Mouse (Mus musculus) embryonic facial prominence, embryonic 15.5 days (tissue): ENCODE results near the gene Nod1. TPM values are rescaled to one million over a fixed set of nuclear protein-coding genes. Genes with fewer than 3 reads are reported as not detected.

Source experiments
- ATAC-seq: fragments of 200-750 bp; cut with Nextera tagmentation; 2 replicates; pipeline ENCODE4 v1.8.0; 2017; ENCODE audit warnings: low read depth, moderate TSS enrichment; ENCODE audit not compliant: insufficient number of reproducible peaks, low FRiP score, low TSS enrichment
- H3K27ac ChIP-seq: fragments of 300-500 bp; sonication (generic); replicated peaks from 2 replicates; pipeline ENCODE4 v1.5.1; 2015; ENCODE audit warnings: mild to moderate bottlenecking, inconsistent platforms
- H3K27me3 ChIP-seq: fragments of 300-500 bp; sonication (generic); 2 replicates; pipeline ENCODE4 v1.6.1; 2015; ENCODE audit warnings: inconsistent platforms
- H3K36me3 ChIP-seq: fragments of 300-500 bp; sonication (generic); 2 replicates; pipeline ENCODE4 v1.6.1; 2015; ENCODE audit warnings: mild to moderate bottlenecking, inconsistent platforms
- H3K4me1 ChIP-seq: fragments of 300-500 bp; sonication (generic); 2 replicates; pipeline ENCODE4 v1.6.1; 2015; ENCODE audit warnings: inconsistent platforms
- H3K4me2 ChIP-seq: fragments of 300-500 bp; sonication (generic); replicated peaks from 2 replicates; pipeline ENCODE4 v1.6.1; 2015; ENCODE audit warnings: mild to moderate bottlenecking, inconsistent platforms
- H3K4me3 ChIP-seq: fragments of 300-500 bp; sonication (generic); replicated peaks from 2 replicates; pipeline ENCODE4 v1.5.1; 2015; ENCODE audit warnings: mild to moderate bottlenecking, inconsistent platforms
- H3K9ac ChIP-seq: fragments of 300-500 bp; sonication (generic); 2 replicates; pipeline ENCODE4 v1.6.1; 2015; ENCODE audit warnings: inconsistent platforms
- H3K9me3 ChIP-seq: fragments of 300-500 bp; sonication (generic); replicated peaks from 2 replicates; pipeline ENCODE4 v1.6.1; 2016; ENCODE audit warnings: inconsistent platforms
- WGBS: fragments of 180-500 bp; shearing (Covaris S2); methylation state at CpG from one replicate; pipeline ENCODE4 v1.1.7; 2015; 5-methylcytosine and 5-hydroxymethylcytosine counted together
- polyA plus RNA-seq: library from polyadenylated mRNA; unstranded; fragments of >200 nt; fragmentation: Nextera tagmentation; extraction: Ambion mirVana; gene quantifications from 2 replicates; pipeline ENCODE4 v1.2.1, GENCODE M21; 2015

The Nod1 gene
- polyA plus RNA-seq, 1 experiment from 2014 or later: 10.6 TPM

DNA sequence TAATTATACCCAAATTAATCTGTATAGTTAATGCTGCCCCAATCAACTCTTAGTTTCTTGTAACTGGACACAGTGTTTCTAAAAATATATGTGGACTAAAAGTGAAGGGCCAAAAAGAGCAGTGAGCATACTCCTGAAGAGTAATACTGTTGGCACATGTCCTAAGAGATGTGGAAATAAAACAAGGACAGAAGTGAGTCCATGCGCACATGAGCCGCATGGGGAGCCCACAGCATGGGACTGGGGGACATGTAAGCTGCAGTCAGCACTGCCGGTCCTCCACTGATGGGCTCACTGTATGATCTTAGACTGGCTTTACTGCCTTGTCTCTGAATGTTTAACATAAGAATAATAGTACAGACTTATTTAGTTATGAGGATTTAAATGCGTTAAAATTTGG lies 92.3 kb downstream of the Nod1 start:
- no peaks in the 10 kb centered on the region for H3K9me3 ChIP-seq
- no peak overlapping the region for H3K9ac ChIP-seq
- H3K27ac ChIP-seq: no peak overlapping the region
- ATAC-seq: no peak
- H3K4me1 ChIP-seq: no peaks in the 10 kb centered on the region
- WGBS: 95% methylated on average over 4 of the region's 4 CpGs
- H3K4me2 ChIP-seq: no peak overlapping the region
- H3K36me3 ChIP-seq: no peaks in the 10 kb centered on the region
- H3K27me3 ChIP-seq: no peaks in the 10 kb centered on the region
- H3K4me3 ChIP-seq: no peak overlapping the region

DNA sequence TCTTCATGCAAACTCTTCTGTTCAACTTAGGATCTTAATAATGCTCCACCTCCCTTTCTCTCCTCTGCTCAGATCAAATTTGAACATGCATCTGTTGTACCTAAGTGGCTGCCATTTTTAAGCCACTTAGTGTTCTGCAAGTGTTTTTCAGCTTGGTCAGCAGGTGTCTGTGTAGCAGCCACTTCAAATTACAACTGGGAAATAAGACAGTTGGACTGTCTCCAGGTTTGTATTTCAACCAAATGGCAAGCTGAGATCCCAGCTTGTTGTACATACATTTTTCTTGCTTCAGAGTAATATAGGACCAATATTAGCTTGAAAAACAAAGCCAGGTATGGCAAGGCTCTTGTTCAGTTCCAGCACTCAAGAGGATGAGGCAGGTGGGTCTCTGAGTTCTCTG lies 93.9 kb downstream of the Nod1 start:
- H3K27me3 ChIP-seq: no peaks in the 10 kb centered on the region
- no peak for ATAC-seq
- no peak overlapping the region for H3K4me3 ChIP-seq
- no peaks in the 10 kb centered on the region for H3K36me3 ChIP-seq
- no peaks in the 10 kb centered on the region for H3K4me1 ChIP-seq
- H3K9me3 ChIP-seq: no peaks in the 10 kb centered on the region
- no peak overlapping the region for H3K9ac ChIP-seq
- no peak overlapping the region for H3K4me2 ChIP-seq
- H3K27ac ChIP-seq: no peak overlapping the region

DNA sequence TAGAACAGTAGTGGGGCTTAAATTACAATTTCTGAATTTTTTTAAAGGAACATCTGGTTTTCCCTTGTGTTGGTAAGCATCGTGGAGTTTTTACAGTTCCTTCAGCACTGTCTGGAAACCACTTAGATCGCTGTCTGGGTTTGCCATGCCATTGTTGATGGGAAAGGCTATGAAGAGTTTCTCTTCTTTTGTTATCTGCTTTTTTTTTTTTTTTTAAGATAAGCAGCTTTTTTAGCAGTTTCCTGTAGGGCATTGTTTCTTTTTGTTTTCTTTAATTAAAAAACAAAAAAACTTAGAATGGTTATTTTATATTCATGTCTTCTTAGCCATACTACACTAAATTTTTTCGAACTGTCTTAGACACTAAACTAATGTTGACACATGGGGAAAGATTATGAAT lies 94.8 kb downstream of the Nod1 start:
- 60% methylated on average over 3 of the region's 3 CpGs for WGBS
- Histone ChIP-seq H3K27ac (no peak overlapping the region), H3K27me3 (no peaks in the 10 kb centered on the region), H3K4me2 (no peak overlapping the region), H3K4me3 (no peak overlapping the region), H3K9me3 (no peaks in the 10 kb centered on the region), H3K4me1 (no peaks in the 10 kb centered on the region), H3K9ac (no peak overlapping the region), H3K36me3 (no peaks in the 10 kb centered on the region)
- no peak for ATAC-seq

DNA sequence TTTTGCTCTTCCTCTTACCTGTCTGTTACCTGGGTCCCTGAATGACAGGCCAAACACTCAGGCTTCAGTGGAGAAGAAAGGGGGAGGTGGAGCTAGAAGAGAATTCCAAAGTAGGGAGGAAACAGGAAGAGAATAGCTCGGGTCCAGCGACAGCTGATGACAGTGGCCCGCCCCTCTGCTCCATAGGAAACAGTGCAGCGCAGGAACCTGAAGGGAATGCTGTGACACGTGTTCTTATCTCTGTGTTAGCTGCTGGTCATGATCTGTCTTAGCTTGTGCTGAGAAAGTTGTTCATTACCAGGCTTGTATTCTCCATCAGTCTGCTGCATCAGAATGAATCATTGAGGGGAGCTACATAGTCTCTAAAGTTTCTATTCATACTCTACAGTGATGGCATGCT lies 95.6 kb downstream of the Nod1 start:
- ATAC-seq: no peak
- H3K4me2 ChIP-seq: no peak overlapping the region
- no peaks in the 10 kb centered on the region for H3K4me1 ChIP-seq
- WGBS: 38% methylated on average over 5 of the region's 5 CpGs
- no peak overlapping the region for H3K27ac ChIP-seq
- H3K36me3 ChIP-seq: no peaks in the 10 kb centered on the region
- H3K9me3 ChIP-seq: no peaks in the 10 kb centered on the region
- no peak overlapping the region for H3K4me3 ChIP-seq
- H3K9ac ChIP-seq: no peak overlapping the region
- no peaks in the 10 kb centered on the region for H3K27me3 ChIP-seq

Other genes with a start within 250 kb of the Nod1 start
- gene Znrf2, start 155.7 kb downstream of the Nod1 start, polyA plus RNA-seq: 3.9 and 4.5 TPM in 2 replicates
- gene Ggct, start 20.3 kb upstream of the Nod1 start, polyA plus RNA-seq: 23.6 and 24.1 TPM in 2 replicates
- 131 and 134 TPM in 2 replicates for gene Gars, start 65.4 kb upstream of the Nod1 start, polyA plus RNA-seq
- gene Crhr2, start 160.4 kb upstream of the Nod1 start, polyA plus RNA-seq: 0.34 and 0.40 TPM in 2 replicates
- gene Inmt, start 202.4 kb upstream of the Nod1 start, polyA plus RNA-seq: 5.2 and 9.8 TPM in 2 replicates
- gene Mindy4, start 230.8 kb upstream of the Nod1 start, polyA plus RNA-seq: 16.5 and 21.4 TPM in 2 replicates